Mouse (Mus musculus) spleen, postnatal 4 days (tissue): ENCODE measurements around the gene Clstn2.

Experiments used
- DNase-seq, 2 experiments: peaks; one replicate each; pipeline ENCODE4 v3.0.0; 2022; ENCODE audit warnings: low spot score in 2 of 2

Clstn2 gene

GRCm38 (mm10) chr9:97774991-97775390 lies 258.0 kb downstream of the Clstn2 start:
- no peak for DNase-seq

GRCm38 (mm10) chr9:97773911-97774310 lies 259.1 kb downstream of the Clstn2 start:
- DNase-seq, result no peak

- DNase-seq, result no peak
These were observed 260.6 kb downstream of the Clstn2 start for GRCm38 (mm10) chr9:97772431-97772830.

- no peak for DNase-seq
These were observed 263.6 kb downstream of the Clstn2 start for GRCm38 (mm10) chr9:97769331-97769730.

- DNase-seq, result no peak
These were observed 267.7 kb downstream of the Clstn2 start for GRCm38 (mm10) chr9:97765251-97765767.

GRCm38 (mm10) chr9:97763048-97763447 lies 269.9 kb downstream of the Clstn2 start:
- DNase-seq, result no peak

GRCm38 (mm10) chr9:97755599-97756270 lies 277.2 kb downstream of the Clstn2 start:
- DNase-seq, result no peak

- no peak for DNase-seq
These were observed 279.3 kb downstream of the Clstn2 start for GRCm38 (mm10) chr9:97753715-97754114.

GRCm38 (mm10) chr9:97746574-97746973 lies 286.4 kb downstream of the Clstn2 start:
- no peak for DNase-seq

- no peak for DNase-seq
These were observed 305.1 kb downstream of the Clstn2 start for GRCm38 (mm10) chr9:97727715-97728486.

- DNase-seq, result no peak
These were observed 315.3 kb downstream of the Clstn2 start for GRCm38 (mm10) chr9:97717728-97718127.

- no peak for DNase-seq
These were observed 316.0 kb downstream of the Clstn2 start for GRCm38 (mm10) chr9:97717005-97717404.

- DNase-seq, result no peak
These were observed 320.1 kb downstream of the Clstn2 start for GRCm38 (mm10) chr9:97712888-97713287.

- no peak for DNase-seq
These were observed 329.0 kb downstream of the Clstn2 start for GRCm38 (mm10) chr9:97703901-97704503.

- no peak for DNase-seq
These were observed 330.0 kb downstream of the Clstn2 start for GRCm38 (mm10) chr9:97702989-97703388.

- no peak for DNase-seq
These were observed 333.0 kb downstream of the Clstn2 start for GRCm38 (mm10) chr9:97699983-97700382.

GRCm38 (mm10) chr9:97699020-97699419 lies 334.0 kb downstream of the Clstn2 start:
- no peak for DNase-seq

GRCm38 (mm10) chr9:97698071-97698470 lies 334.9 kb downstream of the Clstn2 start:
- no peak for DNase-seq

- no peak for DNase-seq
These were observed 336.2 kb downstream of the Clstn2 start for GRCm38 (mm10) chr9:97696655-97697235.

- no peak for DNase-seq
These were observed 337.7 kb downstream of the Clstn2 start for GRCm38 (mm10) chr9:97695278-97695677.

GRCm38 (mm10) chr9:97686826-97687425 lies 346.1 kb downstream of the Clstn2 start:
- no peak for DNase-seq

- DNase-seq, result no peak
These were observed 347.3 kb downstream of the Clstn2 start for GRCm38 (mm10) chr9:97685664-97686063.
